Mouse (Mus musculus) embryonic stem cell, embryonic (primary cell): ENCODE data around the gene Slc9a1.

Experiments
- CTCF ChIA-PET, 4 experiments: fragments of 300-600 bp in 2 of 4; fragments of 350-600 bp in 2 of 4; sonication (Branson Sonifier 250); formaldehyde crosslinking; loops; one replicate each; lab custom pipeline; 2022; ENCODE audit warnings: inconsistent platforms in 2 of 4; lab: Charles Lee
- POLR2A ChIA-PET, 4 experiments: fragments of 300-600 bp in 2 of 4; fragments of 350-600 bp in 2 of 4; sonication (Branson Sonifier 250); formaldehyde crosslinking; loops; one replicate each; lab custom pipeline; 2022; ENCODE audit warnings: antibody characterized with exemption in 4 of 4, inconsistent platforms in 1 of 4; lab: Charles Lee

Gene Slc9a1

GRCm38 (mm10) chr4:133386061-133386797 lies 16.7 kb downstream of the Slc9a1 start:
- POLR2A ChIA-PET: interaction anchor here in 3 of 4 experiments (0.6 to 3.9 kb wide), 26 partner anchors 9 to 579 kb away, joined by 3 to 37 read pairs (median 6); partner anchors contain the start of genes Wdtc1 (in 3 of the 3) and Slc9a1 (in 2 of the 3)

GRCm38 (mm10) chr4:133387053-133387452 lies 17.5 kb downstream of the Slc9a1 start:
- CTCF ChIA-PET: interaction anchor here in 1 of 4 experiments (0.6 kb wide), 1 partner anchor 89 kb away, joined by 4 read pairs; no protein-coding TSS in a partner anchor
- POLR2A ChIA-PET: interaction anchor here in 3 of 4 experiments (1.3 to 3.9 kb wide), 6 partner anchors 14 to 34 kb away, joined by 6 to 37 read pairs (median 10); partner anchors contain the start of genes Wdtc1 (in 2 of the 3) and Slc9a1 (in 1 of the 3)

More at GRCm38 (mm10) chr4:133386061-133386797, 16.7 kb downstream of the Slc9a1 start:
- CTCF ChIA-PET: interaction anchor here in 3 of 4 experiments (0.5 to 1.4 kb wide), 16 partner anchors 13 to 452 kb away, joined by 3 to 6 read pairs (median 3); partner anchors contain the start of genes Slc9a1 (in 1 of the 3) and Tent5b (in 1 of the 3)

- CTCF ChIA-PET: interaction anchor here in 3 of 4 experiments (0.5 to 1.0 kb wide), 4 partner anchors 20 to 159 kb away, joined by 3 to 5 read pairs (median 4); partner anchors contain the start of gene Slc9a1 (in 1 of the 3)
Measured at GRCm38 (mm10) chr4:133388781-133389552, 19.5 kb downstream of the Slc9a1 start.

GRCm38 (mm10) chr4:133390042-133390441 lies 20.5 kb downstream of the Slc9a1 start:
- ChIA-PET CTCF (interaction anchor here in 2 of 4 experiments (0.6 to 1.4 kb wide), 5 partner anchors 21 to 790 kb away, joined by 3 to 6 read pairs (median 3); partner anchors contain the start of gene Slc9a1 (in 1 of the 2)), POLR2A (interaction anchor here in 3 of 4 experiments (0.5 to 3.3 kb wide), 18 partner anchors 10 to 104 kb away, joined by 3 to 21 read pairs (median 5); partner anchors contain the start of genes Wdtc1 (in 3 of the 3) and Slc9a1 (in 2 of the 3))

More at GRCm38 (mm10) chr4:133388781-133389552, 19.5 kb downstream of the Slc9a1 start:
- POLR2A ChIA-PET: interaction anchor here (0.6 to 3.2 kb wide), 8 partner anchors 12 to 102 kb away, joined by 3 to 21 read pairs (median 6); partner anchors contain the start of genes Slc9a1 (in 2 of the 4) and Wdtc1 (in 2 of the 4)

- CTCF ChIA-PET: interaction anchor here in 3 of 4 experiments (0.8 to 1.6 kb wide), 8 partner anchors 8 to 93 kb away, joined by 3 to 7 read pairs (median 4); no protein-coding TSS in a partner anchor
- POLR2A ChIA-PET: interaction anchor here (0.5 to 3.3 kb wide), 21 partner anchors 11 to 104 kb away, joined by 3 to 21 read pairs (median 4); partner anchors contain the start of genes Slc9a1 (in 4 of the 4) and Wdtc1 (in 3 of the 4)
Measured at GRCm38 (mm10) chr4:133390585-133390984, 21.1 kb downstream of the Slc9a1 start.

- ChIA-PET CTCF (interaction anchor here (0.5 to 1.6 kb wide), 14 partner anchors 9 to 423 kb away, joined by 3 to 7 read pairs (median 4); no protein-coding TSS in a partner anchor), POLR2A (interaction anchor here (0.6 to 3.3 kb wide), 31 partner anchors 9 to 541 kb away, joined by 3 to 21 read pairs (median 4); partner anchors contain the start of genes Slc9a1 (in 4 of the 4) and Wdtc1 (in 3 of the 4))
Measured at GRCm38 (mm10) chr4:133391185-133392040, 21.9 kb downstream of the Slc9a1 start.

GRCm38 (mm10) chr4:133394981-133395573 lies 25.6 kb downstream of the Slc9a1 start:
- POLR2A ChIA-PET: interaction anchor here in 3 of 4 experiments (0.5 to 2.6 kb wide), 18 partner anchors 8 to 93 kb away, joined by 3 to 11 read pairs (median 4); partner anchors contain the start of genes Wdtc1 (in 2 of the 3) and Slc9a1 (in 1 of the 3)
- CTCF ChIA-PET: interaction anchor here (0.6 to 1.7 kb wide), 7 partner anchors 11 to 469 kb away, joined by 3 to 6 read pairs (median 5); no protein-coding TSS in a partner anchor

GRCm38 (mm10) chr4:133396079-133396478 lies 26.6 kb downstream of the Slc9a1 start:
- ChIA-PET CTCF (interaction anchor here in 2 of 4 experiments (0.6 to 1.7 kb wide), 4 partner anchors 10 to 25 kb away, joined by 3 to 6 read pairs (median 4); no protein-coding TSS in a partner anchor), POLR2A (interaction anchor here in 3 of 4 experiments (0.6 to 3.6 kb wide), 17 partner anchors 9 to 94 kb away, joined by 3 to 15 read pairs (median 4); partner anchors contain the start of genes Slc9a1 (in 2 of the 3) and Wdtc1 (in 2 of the 3))

GRCm38 (mm10) chr4:133397299-133397698 lies 27.8 kb downstream of the Slc9a1 start:
- POLR2A ChIA-PET: interaction anchor here in 3 of 4 experiments (0.6 to 3.6 kb wide), 20 partner anchors 9 to 414 kb away, joined by 3 to 15 read pairs (median 4); partner anchors contain the start of genes Wdtc1 (in 3 of the 3), Slc9a1 (in 2 of the 3) and Tent5b (in 1 of the 3)
- CTCF ChIA-PET: interaction anchor here (0.6 to 2.2 kb wide), 15 partner anchors 10 to 452 kb away, joined by 3 to 9 read pairs (median 3); no protein-coding TSS in a partner anchor

- POLR2A ChIA-PET: interaction anchor here in 3 of 4 experiments (0.6 to 3.6 kb wide), 22 partner anchors 9 to 414 kb away, joined by 3 to 15 read pairs (median 4); partner anchors contain the start of genes Wdtc1 (in 3 of the 3), Slc9a1 (in 2 of the 3) and Tent5b (in 1 of the 3)
- CTCF ChIA-PET: interaction anchor here (0.6 to 2.2 kb wide), 17 partner anchors 10 to 1086 kb away, joined by 3 to 9 read pairs (median 3); no protein-coding TSS in a partner anchor
Measured at GRCm38 (mm10) chr4:133397961-133398360, 28.5 kb downstream of the Slc9a1 start.

- POLR2A ChIA-PET: interaction anchor here in 3 of 4 experiments (0.5 to 3.6 kb wide), 14 partner anchors 10 to 432 kb away, joined by 3 to 15 read pairs (median 4); partner anchors contain the start of genes Slc9a1 (in 2 of the 3) and Wdtc1 (in 2 of the 3)
- CTCF ChIA-PET: interaction anchor here (1.1 to 2.2 kb wide), 9 partner anchors 9 to 211 kb away, joined by 3 to 9 read pairs (median 4); no protein-coding TSS in a partner anchor
Measured at GRCm38 (mm10) chr4:133398619-133399018, 29.1 kb downstream of the Slc9a1 start.

GRCm38 (mm10) chr4:133399509-133399908 lies 30.0 kb downstream of the Slc9a1 start:
- CTCF ChIA-PET: interaction anchor here in 1 of 4 experiments (0.9 kb wide), 1 partner anchor 9 kb away, joined by 3 read pairs; no protein-coding TSS in a partner anchor
- POLR2A ChIA-PET: interaction anchor here in 2 of 4 experiments (0.6 to 3.6 kb wide), 5 partner anchors 11 to 46 kb away, joined by 3 to 15 read pairs (median 10); partner anchors contain the start of genes Wdtc1 (in 2 of the 2) and Slc9a1 (in 1 of the 2)

GRCm38 (mm10) chr4:133400098-133400497 lies 30.6 kb downstream of the Slc9a1 start:
- POLR2A ChIA-PET: interaction anchor here in 2 of 4 experiments (0.6 to 3.6 kb wide), 5 partner anchors 10 to 47 kb away, joined by 3 to 15 read pairs (median 9); partner anchors contain the start of genes Slc9a1 (in 1 of the 2) and Wdtc1 (in 1 of the 2)
- CTCF ChIA-PET: interaction anchor here in 1 of 4 experiments (0.9 kb wide), 1 partner anchor 8 kb away, joined by 3 read pairs; no protein-coding TSS in a partner anchor

- CTCF ChIA-PET: interaction anchor here in 2 of 4 experiments (0.6 to 0.8 kb wide), 3 partner anchors 21 to 47 kb away, joined by 3 read pairs; no protein-coding TSS in a partner anchor
- POLR2A ChIA-PET: interaction anchor here in 3 of 4 experiments (0.6 to 2.1 kb wide), 12 partner anchors 10 to 161 kb away, joined by 3 to 11 read pairs (median 4); partner anchors contain the start of gene Wdtc1 (in 2 of the 3)
Measured at GRCm38 (mm10) chr4:133402011-133402410, 32.5 kb downstream of the Slc9a1 start.
